Mouse (Mus musculus): ENCODE data around the gene Fstl4. TPM values are rescaled to one million over a fixed set of nuclear protein-coding genes. Genes with fewer than 3 reads are reported as not detected.

The Fstl4 gene
- total and polyA plus RNA-seq, 2 experiments from 2014 or later = 7.1 to 9.4 TPM

DNA sequence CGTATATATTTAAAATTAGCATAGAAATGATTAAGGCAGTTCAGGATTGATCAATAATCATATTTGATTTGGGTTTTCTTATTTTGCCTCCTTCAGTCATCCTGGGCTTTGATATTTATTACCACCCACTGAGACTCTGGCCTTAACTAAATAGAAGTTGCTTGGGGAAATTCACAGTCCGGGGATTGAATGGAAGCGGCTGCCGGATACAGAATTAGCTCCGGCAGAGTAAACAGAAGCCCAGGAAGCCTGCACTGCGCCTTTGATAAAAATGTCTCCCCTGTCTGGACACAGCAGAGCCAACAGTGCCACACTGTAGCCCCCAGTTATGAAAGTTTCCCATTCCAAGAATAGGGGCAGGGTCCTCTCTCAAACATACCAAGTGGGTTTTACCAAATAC, 282.4 kb downstream of the Fstl4 start:
- WGBS = 27% methylated on average over 6 of the region's 6 CpGs
- TF ChIP-seq CTCF (IDR thresholded peaks at IDR 0.05) = no peak
- DNase-seq (ENCODE audit: low spot score) = no peak

DNA sequence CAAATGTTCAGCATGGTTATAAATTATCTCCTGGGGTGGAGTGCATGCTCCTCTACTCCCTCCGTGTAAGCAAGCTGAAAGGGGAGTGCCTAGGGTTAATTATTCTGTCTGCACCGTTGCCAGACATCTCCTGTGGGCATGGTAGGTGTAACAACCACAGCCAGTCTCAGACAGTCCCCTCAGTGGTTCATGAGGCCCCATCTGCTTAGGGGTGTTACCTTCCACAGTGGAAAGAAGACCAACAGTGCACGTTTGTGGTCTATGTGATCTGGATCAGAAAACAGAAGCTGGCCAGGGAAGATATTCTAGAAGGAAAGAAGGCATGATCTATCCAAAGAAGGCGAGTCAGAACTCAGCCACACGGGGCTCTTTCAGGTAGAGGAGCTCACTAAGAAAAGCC, 289.7 kb downstream of the Fstl4 start:
- H3K4me2 ChIP-seq (ENCODE audit: low read depth, low read length, poor library complexity, severe bottlenecking) = no peak overlapping the region
- peaks cover 4% of the 10 kb centered on the region; the same call in 1 of the 2 replicates for H3K4me1 ChIP-seq (ENCODE audit: insufficient read depth, low read length)
- H3K9ac ChIP-seq (replicated peaks; ENCODE audit: low read length, poor library complexity, severe bottlenecking) = no peak overlapping the region
- no peak for TF ChIP-seq CTCF (IDR thresholded peaks at IDR 0.05)
- WGBS = 67% methylated on average over 5 of the region's 5 CpGs
- DNase-seq (ENCODE audit: low spot score) = no peak
- H3K27ac ChIP-seq (ENCODE audit: low read depth, low read length) = no peak overlapping the region
- no peak overlapping the region for H3K4me3 ChIP-seq (ENCODE audit: low read depth, low read length)
- no peaks in the 10 kb centered on the region for H3K9me3 ChIP-seq (ENCODE audit: low read length)
- H3K36me3 ChIP-seq (ENCODE audit: insufficient read depth, low read length) = no peaks in the 10 kb centered on the region
- no peak for ATAC-seq (ENCODE audit: low FRiP score)
- no peaks in the 10 kb centered on the region for H3K27me3 ChIP-seq (ENCODE audit: insufficient read depth, low read length)

More for the DNA sequence above, 282.4 kb downstream of the Fstl4 start:
- Histone ChIP-seq H3K9me3 (ENCODE audit: low read length) (no peaks in the 10 kb centered on the region), H3K9ac (replicated peaks; ENCODE audit: low read length, poor library complexity, severe bottlenecking) (no peak overlapping the region), H3K4me1 (ENCODE audit: insufficient read depth, low read length) (peaks cover 4% of the 10 kb centered on the region; the same call in 1 of the 2 replicates), H3K36me3 (ENCODE audit: insufficient read depth, low read length) (no peaks in the 10 kb centered on the region), H3K27ac (ENCODE audit: low read depth, low read length) (no peak overlapping the region), H3K4me2 (ENCODE audit: low read depth, low read length, poor library complexity, severe bottlenecking) (no peak overlapping the region), H3K27me3 (ENCODE audit: insufficient read depth, low read length) (no peaks in the 10 kb centered on the region), H3K4me3 (ENCODE audit: low read depth, low read length) (no peak overlapping the region)
- no peak for ATAC-seq (ENCODE audit: low FRiP score)

DNA sequence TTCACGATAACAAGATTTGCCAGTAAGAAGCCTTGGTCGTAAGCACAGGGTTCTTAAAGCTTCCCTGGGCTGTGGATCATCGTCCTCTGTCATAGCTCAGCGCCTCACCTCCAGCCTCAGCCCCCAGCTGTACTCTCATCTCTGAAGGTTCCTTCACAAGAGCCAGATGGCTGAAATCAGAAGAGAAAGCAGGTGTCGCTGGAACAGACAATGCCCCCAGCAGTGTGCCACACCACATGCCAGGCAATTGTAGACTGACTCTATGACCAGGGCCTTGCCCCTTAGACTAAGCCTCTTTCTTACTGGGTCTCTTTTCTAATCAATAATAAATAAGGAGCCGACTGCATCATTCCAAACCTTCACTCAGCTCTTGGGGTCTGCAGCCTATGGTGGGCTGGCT, 291.5 kb downstream of the Fstl4 start:
- Histone ChIP-seq H3K4me1 (ENCODE audit: insufficient read depth, low read length) (0 out of 2 replicates have a peak, but pooled peaks cover 2% of the 10 kb centered on the region), H3K9ac (replicated peaks; ENCODE audit: low read length, poor library complexity, severe bottlenecking) (no peak overlapping the region), H3K9me3 (ENCODE audit: low read length) (no peaks in the 10 kb centered on the region), H3K36me3 (ENCODE audit: insufficient read depth, low read length) (no peaks in the 10 kb centered on the region), H3K4me2 (ENCODE audit: low read depth, low read length, poor library complexity, severe bottlenecking) (no peak overlapping the region), H3K4me3 (ENCODE audit: low read depth, low read length) (no peak overlapping the region), H3K27ac (ENCODE audit: low read depth, low read length) (no peak overlapping the region), H3K27me3 (ENCODE audit: insufficient read depth, low read length) (no peaks in the 10 kb centered on the region)
- TF ChIP-seq CTCF (IDR thresholded peaks at IDR 0.05) = no peak
- DNase-seq (ENCODE audit: low spot score) (no peak), ATAC-seq (ENCODE audit: low FRiP score) (no peak)
- WGBS = 73% methylated on average over 6 of the region's 6 CpGs

DNA sequence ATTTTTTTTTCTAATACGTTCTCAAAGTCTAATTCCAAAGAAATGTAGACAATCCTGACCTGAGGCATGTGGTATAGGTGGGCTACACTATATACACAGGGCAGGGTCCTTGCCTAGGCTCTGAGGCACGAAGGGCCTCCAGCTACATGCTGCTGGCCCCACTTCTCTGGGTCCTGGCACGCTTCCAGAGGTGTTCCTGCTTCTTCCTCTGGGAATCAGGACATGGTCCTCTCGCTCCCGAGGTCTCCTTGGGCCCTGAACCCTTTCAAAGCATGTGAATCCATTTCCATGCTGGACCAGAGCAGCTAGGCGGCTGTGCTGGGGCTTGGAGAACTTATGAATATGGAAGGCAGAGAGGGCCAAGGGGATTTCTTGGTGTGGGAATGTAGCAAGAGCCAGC, 292.3 kb downstream of the Fstl4 start:
- TF ChIP-seq CTCF (IDR thresholded peaks at IDR 0.05) = no peak
- H3K4me3 ChIP-seq (ENCODE audit: low read depth, low read length) = no peak overlapping the region
- H3K36me3 ChIP-seq (ENCODE audit: insufficient read depth, low read length) = no peaks in the 10 kb centered on the region
- DNase-seq (ENCODE audit: low spot score) (no peak), ATAC-seq (ENCODE audit: low FRiP score) (no peak)
- 0 out of 2 replicates have a peak, but pooled peaks cover 2% of the 10 kb centered on the region for H3K4me1 ChIP-seq (ENCODE audit: insufficient read depth, low read length)
- H3K27me3 ChIP-seq (ENCODE audit: insufficient read depth, low read length) = no peaks in the 10 kb centered on the region
- H3K27ac ChIP-seq (ENCODE audit: low read depth, low read length) = no peak overlapping the region
- H3K4me2 ChIP-seq (ENCODE audit: low read depth, low read length, poor library complexity, severe bottlenecking) = no peak overlapping the region
- H3K9ac ChIP-seq (replicated peaks; ENCODE audit: low read length, poor library complexity, severe bottlenecking) = no peak overlapping the region
- 68% methylated on average over 6 of the region's 6 CpGs for WGBS
- H3K9me3 ChIP-seq (ENCODE audit: low read length) = no peaks in the 10 kb centered on the region

- WGBS = 60% methylated on average over 17 of the region's 17 CpGs
- peak; percentile 60 for DNase-seq (ENCODE audit: low spot score)
Measured at GRCm38 (mm10) chr11:53057821-53058553, 293.6 kb downstream of the Fstl4 start.

DNA sequence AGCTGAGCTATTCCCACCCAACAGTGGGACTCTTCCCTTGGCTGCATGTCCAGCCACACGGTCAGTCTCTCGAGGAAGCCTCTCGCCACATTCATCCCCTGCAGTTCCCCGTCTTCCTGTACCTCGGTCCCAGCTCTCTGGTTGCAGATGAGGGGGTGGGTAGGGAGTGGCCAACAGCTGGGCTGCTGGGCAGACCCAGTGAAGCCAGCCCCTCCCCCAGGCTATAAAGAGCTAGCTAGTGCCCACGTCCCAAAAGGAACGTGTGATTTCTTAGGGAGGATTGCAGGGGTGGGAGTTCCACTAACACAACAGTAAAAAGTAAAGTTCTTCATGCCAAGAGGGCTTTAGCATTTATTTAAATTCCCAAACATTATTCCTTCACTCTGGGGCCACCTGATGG, 294.1 kb downstream of the Fstl4 start:
- Histone ChIP-seq H3K4me1 (ENCODE audit: insufficient read depth, low read length) (0 out of 2 replicates have a peak, but pooled peaks cover 2% of the 10 kb centered on the region), H3K9ac (replicated peaks; ENCODE audit: low read length, poor library complexity, severe bottlenecking) (no peak overlapping the region), H3K9me3 (ENCODE audit: low read length) (no peaks in the 10 kb centered on the region), H3K27me3 (ENCODE audit: insufficient read depth, low read length) (no peaks in the 10 kb centered on the region), H3K4me2 (ENCODE audit: low read depth, low read length, poor library complexity, severe bottlenecking) (no peak overlapping the region), H3K27ac (ENCODE audit: low read depth, low read length) (no peak overlapping the region), H3K36me3 (ENCODE audit: insufficient read depth, low read length) (no peaks in the 10 kb centered on the region), H3K4me3 (ENCODE audit: low read depth, low read length) (no peak overlapping the region)
- 52% methylated on average over 7 of the region's 7 CpGs for WGBS
- TF ChIP-seq CTCF (IDR thresholded peaks at IDR 0.05) = no peak
- ATAC-seq (ENCODE audit: low FRiP score) = no peak
- DNase-seq (ENCODE audit: low spot score) = no peak

More at GRCm38 (mm10) chr11:53057821-53058553, 293.6 kb downstream of the Fstl4 start:
- Histone ChIP-seq H3K9ac (replicated peaks; ENCODE audit: low read length, poor library complexity, severe bottlenecking) (no peak overlapping the region), H3K27me3 (ENCODE audit: insufficient read depth, low read length) (no peaks in the 10 kb centered on the region), H3K27ac (ENCODE audit: low read depth, low read length) (no peak overlapping the region), H3K36me3 (ENCODE audit: insufficient read depth, low read length) (no peaks in the 10 kb centered on the region), H3K4me3 (ENCODE audit: low read depth, low read length) (no peak overlapping the region), H3K9me3 (ENCODE audit: low read length) (no peaks in the 10 kb centered on the region), H3K4me1 (ENCODE audit: insufficient read depth, low read length) (0 out of 2 replicates have a peak, but pooled peaks cover 2% of the 10 kb centered on the region), H3K4me2 (ENCODE audit: low read depth, low read length, poor library complexity, severe bottlenecking) (no peak overlapping the region)
- no peak for ATAC-seq (ENCODE audit: low FRiP score)
- no peak for TF ChIP-seq CTCF (IDR thresholded peaks at IDR 0.05)

All from midbrain, postnatal 0 days (tissue).